Mouse (Mus musculus) heart, embryonic 12.5 days (tissue): ENCODE measurements at regions not wholly inside any gene's neighbourhood (a gene's known extent, or its start where the extent isn't known, plus 50 kb on each side); places are given as distances from the start of the nearest gene placed in this dataset.

Experiments
- ATAC-seq: fragments of 200-750 bp; cut with Nextera tagmentation; 2 replicates; pipeline ENCODE4 v1.8.0; 2017; ENCODE audit warnings: moderate TSS enrichment, moderate library complexity; ENCODE audit not compliant: insufficient number of reproducible peaks, low FRiP score
- H3K27ac ChIP-seq: fragments of 300-500 bp; sonication (generic); 2 replicates; pipeline ENCODE4 v1.5.1; 2016; ENCODE audit warnings: mild to moderate bottlenecking, moderate library complexity; ENCODE audit not compliant: poor library complexity, severe bottlenecking
- H3K27me3 ChIP-seq: fragments of 300-500 bp; sonication (generic); replicated peaks from 2 replicates; pipeline ENCODE4 v1.6.1; 2016; ENCODE audit warnings: mild to moderate bottlenecking, moderate library complexity
- H3K36me3 ChIP-seq: fragments of 300-500 bp; sonication (generic); 2 replicates; pipeline ENCODE4 v1.6.1; 2016; ENCODE audit warnings: mild to moderate bottlenecking, moderate library complexity
- H3K4me1 ChIP-seq: fragments of 300-500 bp; sonication (generic); replicated peaks from 2 replicates; pipeline ENCODE4 v1.6.1; 2016; ENCODE audit warnings: mild to moderate bottlenecking
- H3K4me2 ChIP-seq: fragments of 300-500 bp; sonication (generic); 2 replicates; pipeline ENCODE4 v1.6.1; 2016; ENCODE audit warnings: mild to moderate bottlenecking, moderate library complexity
- H3K4me3 ChIP-seq: fragments of 300-500 bp; sonication (generic); 2 replicates; pipeline ENCODE4 v1.5.1; 2016; ENCODE audit warnings: mild to moderate bottlenecking
- H3K9ac ChIP-seq: fragments of 300-500 bp; sonication (generic); 2 replicates; pipeline ENCODE4 v1.6.1; 2016; ENCODE audit warnings: mild to moderate bottlenecking, moderate library complexity
- H3K9me3 ChIP-seq: fragments of 300-500 bp; sonication (generic); replicated peaks from 2 replicates; pipeline ENCODE4 v1.6.1; 2016; ENCODE audit warnings: mild to moderate bottlenecking, moderate library complexity
- WGBS: fragments of 180-500 bp; shearing (Covaris S2); methylation state at CpG from one replicate; pipeline ENCODE4 v1.1.7; 2016; 5-methylcytosine and 5-hydroxymethylcytosine counted together

- WGBS, result 22% methylated on average over 22 of the region's 22 CpGs
- H3K27ac ChIP-seq, result no peak overlapping the region
- peak overlapping the region; percentile 37 for H3K4me3 ChIP-seq
- no peaks in the 10 kb centered on the region for H3K4me1 ChIP-seq
- H3K9ac ChIP-seq, result peak overlapping the region; percentile 12; the same call in 1 of the 2 replicates
- peak; percentile 69; the same call in 1 of the 2 replicates for ATAC-seq
- H3K27me3 ChIP-seq, result no peaks in the 10 kb centered on the region
- no peaks in the 10 kb centered on the region for H3K9me3 ChIP-seq
- no peaks in the 10 kb centered on the region for H3K36me3 ChIP-seq
- peak overlapping the region; percentile 61 for H3K4me2 ChIP-seq
Measured at GRCm38 (mm10) chr14:115017410-115018153, 74.4 kb upstream of the Gpc5 start.

- H3K27me3 ChIP-seq, result 0 out of 2 replicates have a peak, but pooled peaks cover 3% of the 10 kb centered on the region
- no peak overlapping the region for H3K4me2 ChIP-seq
- 81% methylated on average over 7 of the region's 7 CpGs for WGBS
- no peaks in the 10 kb centered on the region for H3K4me1 ChIP-seq
- ATAC-seq, result no peak
- H3K9me3 ChIP-seq, result no peaks in the 10 kb centered on the region
- no peak overlapping the region for H3K9ac ChIP-seq
- H3K4me3 ChIP-seq, result no peak overlapping the region
- no peaks in the 10 kb centered on the region for H3K36me3 ChIP-seq
- H3K27ac ChIP-seq, result no peak overlapping the region
Measured at GRCm38 (mm10) chr14:115028011-115028410, 64.0 kb upstream of the Gpc5 start.

GRCm38 (mm10) chr14:115031734-115032133, 60.3 kb upstream of the Gpc5 start:
- WGBS, result 50% methylated on average over 4 of the region's 4 CpGs

GRCm38 (mm10) chr14:115033375-115033969, 58.5 kb upstream of the Gpc5 start:
- H3K4me3 ChIP-seq, result no peak overlapping the region
- H3K4me2 ChIP-seq, result no peak overlapping the region
- 0 out of 2 replicates have a peak, but pooled peaks cover 1% of the 10 kb centered on the region for H3K27me3 ChIP-seq
- no peak for ATAC-seq
- no peak overlapping the region for H3K9ac ChIP-seq
- no peaks in the 10 kb centered on the region for H3K9me3 ChIP-seq
- H3K27ac ChIP-seq, result no peak overlapping the region
- WGBS, result 77% methylated on average over 5 of the region's 5 CpGs
- no peaks in the 10 kb centered on the region for H3K36me3 ChIP-seq
- no peaks in the 10 kb centered on the region for H3K4me1 ChIP-seq

More at GRCm38 (mm10) chr14:115031734-115032133, 60.3 kb upstream of the Gpc5 start:
- ATAC-seq, result no peak
- Histone ChIP-seq H3K4me1 (no peaks in the 10 kb centered on the region), H3K27ac (no peak overlapping the region), H3K4me2 (no peak overlapping the region), H3K27me3 (0 out of 2 replicates have a peak, but pooled peaks cover 3% of the 10 kb centered on the region), H3K9ac (no peak overlapping the region), H3K4me3 (no peak overlapping the region), H3K9me3 (no peaks in the 10 kb centered on the region), H3K36me3 (no peaks in the 10 kb centered on the region)

GRCm38 (mm10) chr14:115034718-115035437, 57.1 kb upstream of the Gpc5 start:
- no peak for ATAC-seq
- H3K36me3 ChIP-seq, result no peaks in the 10 kb centered on the region
- no peaks in the 10 kb centered on the region for H3K27me3 ChIP-seq
- no peak overlapping the region for H3K27ac ChIP-seq
- H3K4me3 ChIP-seq, result no peak overlapping the region
- no peak overlapping the region for H3K4me2 ChIP-seq
- H3K9ac ChIP-seq, result no peak overlapping the region
- H3K9me3 ChIP-seq, result no peaks in the 10 kb centered on the region
- H3K4me1 ChIP-seq, result no peaks in the 10 kb centered on the region
- 84% methylated on average over 10 of the region's 10 CpGs for WGBS

GRCm38 (mm10) chr14:115037086-115037793, 54.8 kb upstream of the Gpc5 start:
- no peak overlapping the region for H3K4me3 ChIP-seq
- no peaks in the 10 kb centered on the region for H3K27me3 ChIP-seq
- ATAC-seq, result no peak
- no peaks in the 10 kb centered on the region for H3K36me3 ChIP-seq
- no peak overlapping the region for H3K27ac ChIP-seq
- H3K4me2 ChIP-seq, result no peak overlapping the region
- WGBS, result 50% methylated on average over 5 of the region's 5 CpGs
- no peaks in the 10 kb centered on the region for H3K4me1 ChIP-seq
- no peak overlapping the region for H3K9ac ChIP-seq
- no peaks in the 10 kb centered on the region for H3K9me3 ChIP-seq

GRCm38 (mm10) chr14:115038788-115039187, 53.2 kb upstream of the Gpc5 start:
- Histone ChIP-seq H3K9ac (no peak overlapping the region), H3K36me3 (peaks cover 4% of the 10 kb centered on the region), H3K9me3 (no peaks in the 10 kb centered on the region), H3K4me3 (no peak overlapping the region), H3K4me1 (peaks cover 10% of the 10 kb centered on the region), H3K4me2 (no peak overlapping the region), H3K27me3 (no peaks in the 10 kb centered on the region), H3K27ac (no peak overlapping the region)
- ATAC-seq, result no peak
- WGBS, result 48% methylated on average over 5 of the region's 5 CpGs

- H3K4me1 ChIP-seq, result peaks cover 16% of the 10 kb centered on the region
- H3K9me3 ChIP-seq, result no peaks in the 10 kb centered on the region
- no peak for ATAC-seq
- no peak overlapping the region for H3K27ac ChIP-seq
- no peak overlapping the region for H3K4me3 ChIP-seq
- no peaks in the 10 kb centered on the region for H3K27me3 ChIP-seq
- WGBS, result 75% methylated on average over 5 of the region's 5 CpGs
- peaks cover 11% of the 10 kb centered on the region for H3K36me3 ChIP-seq
- no peak overlapping the region for H3K9ac ChIP-seq
- no peak overlapping the region for H3K4me2 ChIP-seq
Measured at GRCm38 (mm10) chr14:115039524-115039923, 52.5 kb upstream of the Gpc5 start.

- Histone ChIP-seq H3K9ac (peak overlapping the region; percentile 100), H3K4me1 (peaks cover 18% of the 10 kb centered on the region), H3K27me3 (no peaks in the 10 kb centered on the region), H3K4me2 (peak overlapping the region; percentile 84), H3K27ac (peak overlapping the region; percentile 97), H3K36me3 (peaks cover 16% of the 10 kb centered on the region), H3K9me3 (no peaks in the 10 kb centered on the region), H3K4me3 (peak overlapping the region; percentile 91)
- peak; percentile 45; the same call in 1 of the 2 replicates for ATAC-seq
- WGBS, result 2% methylated on average over 30 of the region's 30 CpGs
Measured at GRCm38 (mm10) chr14:115040091-115040571, 51.9 kb upstream of the Gpc5 start.

- Histone ChIP-seq H3K27ac (peak overlapping the region; percentile 97), H3K9me3 (no peaks in the 10 kb centered on the region), H3K4me1 (peaks cover 18% of the 10 kb centered on the region), H3K4me2 (peak overlapping the region; percentile 84), H3K36me3 (peaks cover 17% of the 10 kb centered on the region), H3K4me3 (peak overlapping the region; percentile 91), H3K9ac (peak overlapping the region; percentile 100), H3K27me3 (no peaks in the 10 kb centered on the region)
- WGBS, result 2% methylated on average over 89 of the region's 94 CpGs
- peak; percentile 90 for ATAC-seq
Measured at GRCm38 (mm10) chr14:115040578-115041206, 51.3 kb upstream of the Gpc5 start.
